Mouse (Mus musculus) heart, adult 2 months (tissue): ENCODE results near the gene H2-T24.
A peak's percentile ranks its signal among the peaks of the same experiment; 100 is the strongest.
"Not testable (repeated sequence)": the region's sequence is repeated elsewhere in the genome, so short reads cannot be mapped to it uniquely, and the experiment has no call there.

Experiments used
- CTCF ChIP-seq: fragments of 200-600 bp; IDR thresholded peaks from 2 replicates; pipeline ENCODE4 v1.8.1; 2022; ENCODE audit warnings: antibody characterized with exemption, mild to moderate bottlenecking, moderate library complexity
- EP300 ChIP-seq: fragments of 200-500 bp; IDR thresholded peaks from 2 replicates; pipeline ENCODE4 v1.6.1; 2011; ENCODE audit warnings: low read depth, low read length, control low read depth; ENCODE audit not compliant: insufficient read depth
- POLR2A ChIP-seq: fragments of 200-500 bp; IDR thresholded peaks from 2 replicates; pipeline ENCODE4 v1.6.1; 2011; ENCODE audit warnings: mild to moderate bottlenecking, low read depth, low read length, control low read depth; ENCODE audit not compliant: insufficient read depth

DNA sequence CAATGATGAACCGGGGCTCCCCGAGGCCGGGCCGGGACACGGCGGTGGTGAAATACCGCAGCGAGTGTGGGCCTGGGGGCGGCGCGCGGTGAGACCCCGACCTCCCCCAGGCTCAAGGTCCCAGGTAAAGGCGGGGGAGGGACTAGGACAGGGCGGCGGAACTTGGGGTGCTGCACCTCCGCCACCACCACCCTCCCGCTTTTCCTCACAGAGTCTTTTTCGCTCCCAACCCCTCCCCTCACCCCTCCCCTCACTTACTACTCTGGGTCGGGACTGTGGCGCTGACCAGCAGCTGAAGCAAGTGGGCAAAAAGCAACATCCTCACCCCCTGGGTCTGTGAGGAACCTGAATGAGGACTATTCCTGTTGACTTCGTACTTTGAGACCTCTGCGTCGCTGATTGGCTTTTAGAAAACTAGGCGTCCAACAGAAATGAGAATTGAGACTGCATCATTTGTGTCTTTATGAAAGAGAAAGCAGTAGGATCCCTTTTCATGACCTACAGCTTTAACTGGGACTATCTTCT, 12.1 kb upstream of the H2-T24 start, which contains the start of gene H2-T23:
- not testable (repeated sequence) for TF ChIP-seq CTCF, EP300
- peak; percentile 89 for TF ChIP-seq POLR2A
